Mouse (Mus musculus) liver, adult 2 months (tissue): Measurements from ENCODE around the gene Gm44805. TPM values are rescaled to one million over a fixed set of nuclear protein-coding genes. Genes with fewer than 3 reads are reported as not detected.

Experiments used
- DNase-seq: peaks from one replicate; pipeline ENCODE4 v3.0.0-alpha.2; 2011; ENCODE audit warnings: low read depth, low spot score; ENCODE audit errors: extremely low read depth
- H3K27ac ChIP-seq: fragments of 200-500 bp; replicated peaks from 2 replicates; pipeline ENCODE4 v1.5.1; 2012; ENCODE audit warnings: low read depth, mild to moderate bottlenecking, control low read depth, inconsistent platforms, low read length; ENCODE audit not compliant: insufficient read depth
- H3K27me3 ChIP-seq: fragments of 200-500 bp; 2 replicates; pipeline ENCODE4 v1.6.1; 2012; ENCODE audit warnings: mild to moderate bottlenecking, moderate library complexity, low read length, inconsistent platforms; ENCODE audit not compliant: control insufficient read depth, insufficient read depth
- H3K36me3 ChIP-seq: fragments of 200-500 bp; 2 replicates; pipeline ENCODE4 v1.6.1; 2012; ENCODE audit warnings: low read length, inconsistent platforms; ENCODE audit not compliant: control insufficient read depth, insufficient read depth
- H3K4me1 ChIP-seq: fragments of 200-500 bp; 2 replicates; pipeline ENCODE4 v1.6.1; 2011; ENCODE audit warnings: low read length; ENCODE audit not compliant: control insufficient read depth, insufficient read depth
- H3K4me3 ChIP-seq: fragments of 200-500 bp; 2 replicates; pipeline ENCODE4 v1.5.1; 2011; ENCODE audit warnings: low read depth, mild to moderate bottlenecking, control low read depth, low read length, moderate library complexity; ENCODE audit not compliant: insufficient read depth
- H3K79me2 ChIP-seq: fragments of 200-500 bp; 2 replicates; pipeline ENCODE4 v1.6.1; 2012; ENCODE audit warnings: inconsistent platforms, mild to moderate bottlenecking, low read length, moderate library complexity; ENCODE audit not compliant: control insufficient read depth, insufficient read depth
- H3K9ac ChIP-seq: fragments of 200-500 bp; 2 replicates; pipeline ENCODE4 v1.6.1; 2012; ENCODE audit warnings: low read depth, mild to moderate bottlenecking, control low read depth, inconsistent platforms, low read length
- CTCF ChIP-seq: fragments of 200-500 bp; IDR thresholded peaks from 2 replicates; pipeline ENCODE4 v1.5.1; 2011; ENCODE audit warnings: low read depth, low read length, control low read depth
- POLR2A ChIP-seq: fragments of 200-500 bp; IDR thresholded peaks from 2 replicates; pipeline ENCODE4 v1.6.1; 2011; ENCODE audit warnings: low read length, control low read depth; ENCODE audit not compliant: insufficient read depth; ENCODE audit errors: extremely low read depth
- WGBS: fragments of 180-500 bp; shearing (Covaris S2); methylation state at CpG from one replicate; pipeline ENCODE4 v1.1.7; 2018; 5-methylcytosine and 5-hydroxymethylcytosine counted together
- polyA plus RNA-seq: library from polyadenylated mRNA; depleted of rRNA; stranded (reverse); fragments of >200 nt; gene quantifications from 2 replicates; pipeline ENCODE4 v1.2.3, GENCODE M21; 2012
- total RNA-seq: library from RNA; depleted of rRNA; stranded (reverse); fragments of >200 nt; gene quantifications from 2 replicates; pipeline ENCODE4 v1.2.3, GENCODE M21; 2014

The Gm44805 gene
- total and polyA plus RNA-seq, 2 experiments = 38.2 to 86.3 TPM

- Histone ChIP-seq H3K4me1 (no peaks in the 10 kb centered on the region), H3K4me3 (no peak overlapping the region), H3K27ac (no peak overlapping the region), H3K79me2 (no peaks in the 10 kb centered on the region), H3K27me3 (no peaks in the 10 kb centered on the region), H3K36me3 (peaks cover 5% of the 10 kb centered on the region), H3K9ac (no peak overlapping the region)
- no peak for DNase-seq
- TF ChIP-seq POLR2A = no peak
- TF ChIP-seq CTCF = no peak
Measured at GRCm38 (mm10) chr7:19632275-19632674, 48.9 kb downstream of the Gm44805 start.

- DNase-seq = peak; percentile 21
- H3K4me3 ChIP-seq = peak within 1 kb of the TSS; percentile 68
- H3K27ac ChIP-seq = peak within 1 kb of the TSS; percentile 46
- no peaks in the 10 kb centered on the region for H3K4me1 ChIP-seq
- TF ChIP-seq POLR2A (no peak), CTCF (no peak)
- H3K9ac ChIP-seq = peak within 1 kb of the TSS; percentile 82
- H3K36me3 ChIP-seq = peaks cover 4% of the 10 kb centered on the region
- H3K27me3 ChIP-seq = no peaks in the 10 kb centered on the region
- 2% methylated on average over 40 of the region's 41 CpGs for WGBS
- H3K79me2 ChIP-seq = no peaks in the 10 kb centered on the region
Measured at GRCm38 (mm10) chr7:19629361-19629734, 51.9 kb downstream of the Gm44805 start, which contains the start of gene Relb. TSS of gene Relb (minus strand) at chr7:19629438.

- H3K27me3 ChIP-seq = no peaks in the 10 kb centered on the region
- 2% methylated on average over 57 of the region's 57 CpGs for WGBS
- H3K4me1 ChIP-seq = no peaks in the 10 kb centered on the region
- H3K27ac ChIP-seq = peak overlapping the region; percentile 46
- peak overlapping the region; percentile 68 for H3K4me3 ChIP-seq
- peak; percentile 87 for DNase-seq
- peak overlapping the region; percentile 82 for H3K9ac ChIP-seq
- TF ChIP-seq POLR2A = no peak
- no peak for TF ChIP-seq CTCF
- H3K79me2 ChIP-seq = no peaks in the 10 kb centered on the region
- no peaks in the 10 kb centered on the region for H3K36me3 ChIP-seq
Measured at GRCm38 (mm10) chr7:19628536-19629360, 52.5 kb downstream of the Gm44805 start.

DNA sequence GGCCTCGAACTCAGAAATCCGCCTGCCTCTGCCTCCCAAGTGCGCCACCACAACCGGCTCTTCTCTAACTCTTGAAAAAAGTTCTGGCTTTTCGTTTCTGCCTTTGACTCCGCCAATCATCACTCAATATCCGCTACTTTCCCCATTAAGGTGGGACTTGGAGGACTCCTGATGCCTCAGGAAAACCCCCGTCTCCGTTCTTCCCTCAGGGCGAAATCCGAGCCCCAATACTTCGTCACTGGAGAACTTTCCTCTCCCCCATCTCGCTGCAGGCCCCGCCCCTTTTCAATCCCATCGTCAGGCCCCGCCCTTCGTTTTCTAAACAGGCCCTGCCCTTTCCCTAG lies 53.1 kb downstream of the Gm44805 start:
- 0 out of 2 replicates have a peak overlapping the region, but pooled peaks have one; percentile 4 for H3K27ac ChIP-seq
- no peak overlapping the region for H3K9ac ChIP-seq
- H3K36me3 ChIP-seq = no peaks in the 10 kb centered on the region
- H3K79me2 ChIP-seq = no peaks in the 10 kb centered on the region
- WGBS = 19% methylated on average over 17 of the region's 17 CpGs
- H3K4me3 ChIP-seq = peak overlapping the region; percentile 68
- DNase-seq = no peak
- no peak for TF ChIP-seq POLR2A
- no peak for TF ChIP-seq CTCF
- no peaks in the 10 kb centered on the region for H3K4me1 ChIP-seq
- H3K27me3 ChIP-seq = no peaks in the 10 kb centered on the region

GRCm38 (mm10) chr7:19627721-19628120 lies 53.5 kb downstream of the Gm44805 start:
- Histone ChIP-seq H3K4me3 (no peak overlapping the region), H3K27me3 (no peaks in the 10 kb centered on the region), H3K36me3 (no peaks in the 10 kb centered on the region), H3K79me2 (no peaks in the 10 kb centered on the region), H3K27ac (no peak overlapping the region), H3K4me1 (no peaks in the 10 kb centered on the region), H3K9ac (no peak overlapping the region)
- no peak for TF ChIP-seq CTCF
- TF ChIP-seq POLR2A = no peak
- no peak for DNase-seq
- 73% methylated on average over 3 of the region's 3 CpGs for WGBS

GRCm38 (mm10) chr7:19623433-19623832 lies 57.8 kb downstream of the Gm44805 start:
- no peak for DNase-seq
- Histone ChIP-seq H3K4me3 (no peak overlapping the region), H3K4me1 (no peaks in the 10 kb centered on the region), H3K36me3 (no peaks in the 10 kb centered on the region), H3K27ac (no peak overlapping the region), H3K9ac (no peak overlapping the region), H3K27me3 (no peaks in the 10 kb centered on the region), H3K79me2 (no peaks in the 10 kb centered on the region)
- no peak for TF ChIP-seq CTCF
- no peak for TF ChIP-seq POLR2A
- 55% methylated on average over 2 of the region's 2 CpGs for WGBS
